Mouse (Mus musculus) midbrain, embryonic 10.5 days (tissue): ENCODE data around the gene Dusp3. TPM values are rescaled to one million over a fixed set of nuclear protein-coding genes. Genes with fewer than 3 reads are reported as not detected.
A peak's percentile ranks its signal among the peaks of the same experiment; 100 is the strongest.

Source experiments
- DNase-seq: peaks from one replicate; pipeline ENCODE4 v3.0.0-alpha.2; 2017; ENCODE audit warnings: low spot score
- H3K27ac ChIP-seq: fragments of 300-500 bp; sonication (generic); replicated peaks from 2 replicates; pipeline ENCODE4 v1.5.1; 2016; ENCODE audit warnings: mild to moderate bottlenecking
- H3K27me3 ChIP-seq: fragments of 300-500 bp; sonication (generic); 2 replicates; pipeline ENCODE4 v1.6.1; 2016; ENCODE audit warnings: low read depth, mild to moderate bottlenecking; ENCODE audit not compliant: poor library complexity, severe bottlenecking
- H3K36me3 ChIP-seq: fragments of 300-500 bp; sonication (generic); 2 replicates; pipeline ENCODE4 v1.6.1; 2016; ENCODE audit warnings: mild to moderate bottlenecking, moderate library complexity
- H3K4me1 ChIP-seq: fragments of 300-500 bp; sonication (generic); 2 replicates; pipeline ENCODE4 v1.6.1; 2016
- H3K4me3 ChIP-seq: fragments of 300-500 bp; sonication (generic); 2 replicates; pipeline ENCODE4 v1.5.1; 2016; ENCODE audit warnings: mild to moderate bottlenecking, moderate library complexity
- H3K9me3 ChIP-seq: fragments of 300-500 bp; sonication (generic); replicated peaks from 2 replicates; pipeline ENCODE4 v1.6.1; 2016; ENCODE audit warnings: mild to moderate bottlenecking
- WGBS: fragments of 180-500 bp; shearing (Covaris S2); methylation state at CpG from one replicate; pipeline ENCODE4 v1.1.7; 2016; 5-methylcytosine and 5-hydroxymethylcytosine counted together
- polyA plus RNA-seq: library from polyadenylated mRNA; unstranded; fragments of >200 nt; fragmentation: Nextera tagmentation; extraction: Ambion mirVana; gene quantifications from 2 replicates; pipeline ENCODE4 v1.2.1, GENCODE M21; 2016

The Dusp3 gene
- 12.2 and 13.1 TPM in 2 replicates for polyA plus RNA-seq

- H3K4me3 ChIP-seq = no peak within 1 kb of the TSS
- no peak for DNase-seq
- H3K4me1 ChIP-seq = peaks cover 36% of the 10 kb centered on the region
- H3K27ac ChIP-seq = no peak within 1 kb of the TSS
- H3K27me3 ChIP-seq = peaks cover 42% of the 10 kb centered on the region
- no peaks in the 10 kb centered on the region for H3K36me3 ChIP-seq
- no peaks in the 10 kb centered on the region for H3K9me3 ChIP-seq
- 82% methylated on average over 3 of the region's 3 CpGs for WGBS
These were observed at the start of gene Dusp3 for GRCm38 (mm10) chr11:101986913-101987312. Gene Dusp3 (minus strand): TSS chr11:101987013.

GRCm38 (mm10) chr11:102036336-102036735, 49.5 kb upstream of the Dusp3 start:
- no peaks in the 10 kb centered on the region for H3K9me3 ChIP-seq
- H3K4me3 ChIP-seq = no peak overlapping the region
- 0 out of 2 replicates have a peak, but pooled peaks cover 9% of the 10 kb centered on the region for H3K27me3 ChIP-seq
- H3K27ac ChIP-seq = no peak overlapping the region
- DNase-seq = no peak
- WGBS = 88% methylated on average over 7 of the region's 7 CpGs
- peaks cover 7% of the 10 kb centered on the region for H3K4me1 ChIP-seq
- no peaks in the 10 kb centered on the region for H3K36me3 ChIP-seq

DNA sequence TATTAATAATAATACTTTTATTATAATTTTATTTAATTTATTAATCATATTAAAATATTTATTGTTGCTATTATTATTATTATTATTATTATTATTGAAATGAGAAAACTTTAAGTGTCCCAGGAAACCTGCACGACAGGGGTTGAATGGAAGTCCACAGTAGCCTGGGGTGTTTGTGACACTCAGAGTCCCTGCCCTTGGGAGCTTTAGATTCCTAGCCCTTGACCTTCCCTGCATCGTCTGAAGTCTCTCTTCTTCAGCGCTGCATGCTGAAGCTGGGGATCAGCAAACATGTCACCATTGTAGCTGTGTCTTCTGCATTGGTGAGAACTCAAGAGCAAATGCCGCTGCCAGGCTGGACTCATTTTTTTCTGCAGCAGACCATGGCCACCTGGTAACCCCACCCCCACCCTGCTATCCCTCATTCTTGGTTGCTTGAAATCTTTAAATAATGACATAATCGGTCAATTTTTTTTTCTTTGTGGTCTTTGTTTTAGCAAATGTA, 48.7 kb upstream of the Dusp3 start:
- H3K4me1 ChIP-seq = peaks cover 6% of the 10 kb centered on the region
- DNase-seq = no peak

DNA sequence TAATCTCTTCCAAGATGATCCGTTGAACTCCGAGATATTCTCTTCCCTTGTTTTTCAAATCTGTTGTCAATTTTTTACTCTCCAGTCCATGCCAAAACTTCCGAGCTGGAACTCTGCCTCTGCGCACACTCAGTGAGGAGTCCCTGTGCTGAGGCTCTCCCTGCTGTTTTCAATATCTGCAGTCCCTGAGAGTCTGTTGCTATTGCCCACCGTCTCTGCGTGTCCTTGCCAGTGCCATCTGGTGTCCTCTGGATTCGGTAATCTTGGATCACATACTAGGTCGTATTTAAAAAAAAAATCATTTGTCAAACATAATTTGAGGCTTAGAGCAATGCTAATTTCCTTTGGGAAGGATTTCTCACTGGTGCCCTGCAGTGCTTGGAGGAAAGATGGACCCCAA, 48.1 kb upstream of the Dusp3 start:
- Histone ChIP-seq H3K9me3 (no peaks in the 10 kb centered on the region), H3K27ac (no peak overlapping the region), H3K4me1 (peaks cover 6% of the 10 kb centered on the region), H3K27me3 (0 out of 2 replicates have a peak, but pooled peaks cover 9% of the 10 kb centered on the region), H3K36me3 (no peaks in the 10 kb centered on the region), H3K4me3 (no peak overlapping the region)
- no peak for DNase-seq
- WGBS = 78% methylated on average over 8 of the region's 8 CpGs

More for the DNA sequence above, 48.7 kb upstream of the Dusp3 start:
- Histone ChIP-seq H3K4me3 (no peak overlapping the region), H3K27ac (no peak overlapping the region), H3K9me3 (no peaks in the 10 kb centered on the region), H3K27me3 (0 out of 2 replicates have a peak, but pooled peaks cover 9% of the 10 kb centered on the region), H3K36me3 (no peaks in the 10 kb centered on the region)
- 84% methylated on average over 5 of the region's 5 CpGs for WGBS

DNA sequence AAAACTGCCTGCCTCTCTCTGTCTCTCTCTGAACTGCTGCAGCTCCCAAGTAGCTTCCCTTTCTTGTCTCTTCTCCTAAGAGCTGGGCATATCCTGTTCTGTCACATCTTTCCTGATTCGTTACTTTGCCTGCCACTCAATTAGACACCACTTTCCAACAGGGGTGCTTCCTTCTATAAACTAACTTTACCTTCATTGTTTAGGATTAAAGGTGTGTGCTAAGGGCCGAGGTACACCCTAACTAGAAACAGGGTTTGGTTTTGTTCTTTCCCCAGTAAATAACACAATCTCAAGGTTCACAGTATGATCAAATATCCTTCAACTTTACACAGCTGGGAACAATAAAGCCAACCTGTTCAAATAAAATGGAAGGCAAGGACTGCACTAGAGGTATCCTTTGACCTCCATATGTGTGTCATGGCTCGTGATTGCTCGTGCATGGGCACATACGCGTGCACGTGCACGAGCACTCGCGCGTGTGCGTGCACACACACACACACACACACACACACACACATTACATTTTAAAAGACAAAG, 46.3 kb upstream of the Dusp3 start:
- H3K27me3 ChIP-seq = peaks cover 14% of the 10 kb centered on the region
- H3K4me1 ChIP-seq = peaks cover 2% of the 10 kb centered on the region
- no peaks in the 10 kb centered on the region for H3K9me3 ChIP-seq
- no peak overlapping the region for H3K27ac ChIP-seq
- no peaks in the 10 kb centered on the region for H3K36me3 ChIP-seq
- 93% methylated on average over 12 of the region's 12 CpGs for WGBS
- DNase-seq = no peak
- no peak overlapping the region for H3K4me3 ChIP-seq

- no peaks in the 10 kb centered on the region for H3K9me3 ChIP-seq
- peaks cover 20% of the 10 kb centered on the region for H3K27me3 ChIP-seq
- 84% methylated on average over 7 of the region's 7 CpGs for WGBS
- H3K36me3 ChIP-seq = no peaks in the 10 kb centered on the region
- DNase-seq = no peak
- H3K27ac ChIP-seq = no peak overlapping the region
- H3K4me3 ChIP-seq = no peak overlapping the region
- peaks cover 22% of the 10 kb centered on the region for H3K4me1 ChIP-seq
These were observed 44.3 kb upstream of the Dusp3 start for GRCm38 (mm10) chr11:102031149-102031548.

DNA sequence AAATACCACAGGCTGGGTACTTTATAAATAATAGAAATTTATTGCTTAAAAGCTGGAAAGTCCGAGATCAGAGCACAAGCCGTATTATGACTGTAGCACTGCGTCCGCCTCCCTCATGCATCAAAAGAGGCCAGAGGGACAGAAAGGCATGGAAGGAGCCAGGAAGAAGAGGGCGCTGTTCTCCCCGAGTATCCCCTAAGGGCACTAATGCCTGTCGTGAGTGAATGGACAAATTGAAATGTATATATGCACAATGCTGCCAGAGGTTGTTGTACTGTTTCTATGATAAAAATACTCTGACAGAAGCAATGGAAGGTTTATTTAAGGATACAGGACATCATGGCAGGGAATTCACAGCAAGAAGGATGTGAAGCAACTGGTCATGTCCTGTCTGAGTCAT, 43.2 kb upstream of the Dusp3 start:
- Histone ChIP-seq H3K4me3 (no peak overlapping the region), H3K27me3 (peaks cover 32% of the 10 kb centered on the region), H3K4me1 (peaks cover 33% of the 10 kb centered on the region), H3K36me3 (no peaks in the 10 kb centered on the region), H3K9me3 (no peaks in the 10 kb centered on the region), H3K27ac (no peak overlapping the region)
- WGBS = 44% methylated on average over 7 of the region's 7 CpGs
- DNase-seq = no peak

- Histone ChIP-seq H3K27me3 (peaks cover 38% of the 10 kb centered on the region), H3K36me3 (no peaks in the 10 kb centered on the region), H3K27ac (no peak overlapping the region), H3K4me3 (no peak overlapping the region), H3K4me1 (peaks cover 36% of the 10 kb centered on the region), H3K9me3 (no peaks in the 10 kb centered on the region)
- 89% methylated on average over 4 of the region's 4 CpGs for WGBS
- DNase-seq = no peak
These were observed 42.5 kb upstream of the Dusp3 start for GRCm38 (mm10) chr11:102029304-102029703.

- DNase-seq = no peak
- H3K27ac ChIP-seq = peak within 1 kb of the TSS; percentile 90
- H3K27me3 ChIP-seq = peaks cover 49% of the 10 kb centered on the region
- no peaks in the 10 kb centered on the region for H3K9me3 ChIP-seq
- peaks cover 8% of the 10 kb centered on the region for H3K36me3 ChIP-seq
- peaks cover 36% of the 10 kb centered on the region for H3K4me1 ChIP-seq
- 66% methylated on average over 6 of the region's 6 CpGs for WGBS
- H3K4me3 ChIP-seq = peak within 1 kb of the TSS; percentile 77
These were observed 41.4 kb upstream of the Dusp3 start, which contains the start of gene Mpp3 for GRCm38 (mm10) chr11:102028087-102028816. Gene Mpp3 (minus strand): TSS chr11:102028461.

- no peaks in the 10 kb centered on the region for H3K9me3 ChIP-seq
- peaks cover 13% of the 10 kb centered on the region for H3K36me3 ChIP-seq
- DNase-seq = peak; percentile 34
- H3K4me1 ChIP-seq = peaks cover 36% of the 10 kb centered on the region
- peaks cover 49% of the 10 kb centered on the region for H3K27me3 ChIP-seq
- 6% methylated on average over 12 of the region's 12 CpGs for WGBS
- peak overlapping the region; percentile 77 for H3K4me3 ChIP-seq
- H3K27ac ChIP-seq = peak overlapping the region; percentile 90
These were observed 40.7 kb upstream of the Dusp3 start for GRCm38 (mm10) chr11:102027361-102028017.

- Histone ChIP-seq H3K9me3 (no peaks in the 10 kb centered on the region), H3K36me3 (peaks cover 19% of the 10 kb centered on the region), H3K4me1 (peaks cover 36% of the 10 kb centered on the region), H3K27me3 (peaks cover 49% of the 10 kb centered on the region), H3K4me3 (peak overlapping the region; percentile 77), H3K27ac (peak overlapping the region; percentile 90)
- DNase-seq = peak; percentile 85
- under 1% methylated on average over 59 of the region's 73 CpGs for WGBS
These were observed 40.0 kb upstream of the Dusp3 start for GRCm38 (mm10) chr11:102026694-102027360.

GRCm38 (mm10) chr11:102025991-102026660, 39.3 kb upstream of the Dusp3 start:
- WGBS = 3% methylated on average over 23 of the region's 23 CpGs
- Histone ChIP-seq H3K4me3 (peak overlapping the region; percentile 77), H3K36me3 (peaks cover 25% of the 10 kb centered on the region), H3K9me3 (no peaks in the 10 kb centered on the region), H3K27ac (peak overlapping the region; percentile 90), H3K27me3 (peaks cover 49% of the 10 kb centered on the region), H3K4me1 (peaks cover 36% of the 10 kb centered on the region)
- DNase-seq = no peak
